Mouse (Mus musculus): ENCODE results near the gene Mef2c.

GRCm38 (mm10) chr13:83536361-83536760 lies 32.5 kb downstream of the Mef2c start:
- TF ChIP-seq CTCF (conservative IDR thresholded peaks at IDR 0.05 in 1 of 2, IDR thresholded peaks at IDR 0.05 in 1 of 2; ENCODE audit: low read depth in 2 of 2, low read length in 2 of 2) (no peak), TBP (conservative IDR thresholded peaks at IDR 0.05; ENCODE audit: low read depth, low read length) (no peak), KAT2A (IDR thresholded peaks at IDR 0.05; ENCODE audit: insufficient replicate concordance, low read length) (no peak), POLR2A (IDR thresholded peaks at IDR 0.05; ENCODE audit: low read depth, low read length) (no peak), EP300 (IDR thresholded peaks at IDR 0.05; ENCODE audit: low read length) (no peak), SIN3A (IDR thresholded peaks at IDR 0.05; ENCODE audit: low read length) (no peak)

Data from CH12.LX (cell line).